Mouse (Mus musculus) intestine, embryonic 16.5 days (tissue): ENCODE data around the gene Prkar2a. TPM values are rescaled to one million over a fixed set of nuclear protein-coding genes. Genes with fewer than 3 reads are reported as not detected.

ENCODE experiments used
- ATAC-seq: fragments of 200-750 bp; cut with Nextera tagmentation; 2 replicates; pipeline ENCODE4 v1.8.0; 2017; ENCODE audit warnings: moderate TSS enrichment, moderate library complexity
- H3K27ac ChIP-seq: fragments of 300-500 bp; sonication (generic); 2 replicates; pipeline ENCODE4 v1.5.1; 2014; ENCODE audit warnings: mild to moderate bottlenecking, low read length
- H3K27me3 ChIP-seq: fragments of 300-500 bp; sonication (generic); replicated peaks from 2 replicates; pipeline ENCODE4 v1.6.1; 2014; ENCODE audit warnings: low read length, control low read depth, mixed read lengths; ENCODE audit not compliant: control insufficient read depth, insufficient read depth
- H3K36me3 ChIP-seq: fragments of 300-500 bp; sonication (generic); 2 replicates; pipeline ENCODE4 v1.6.1; 2014; ENCODE audit warnings: low read length, control low read depth; ENCODE audit not compliant: control insufficient read depth, insufficient read depth
- H3K4me1 ChIP-seq: fragments of 300-500 bp; sonication (generic); 2 replicates; pipeline ENCODE4 v1.6.1; 2014; ENCODE audit warnings: low read length, control low read depth, mixed read lengths; ENCODE audit not compliant: control insufficient read depth, insufficient read depth
- H3K4me2 ChIP-seq: fragments of 300-500 bp; sonication (generic); 2 replicates; pipeline ENCODE4 v1.6.1; 2014; ENCODE audit warnings: low read depth, low read length, control low read depth
- H3K4me3 ChIP-seq: fragments of 300-500 bp; sonication (generic); 2 replicates; pipeline ENCODE4 v1.5.1; 2014; ENCODE audit warnings: mild to moderate bottlenecking, low read length
- H3K9ac ChIP-seq: fragments of 300-500 bp; sonication (generic); 2 replicates; pipeline ENCODE4 v1.6.1; 2014; ENCODE audit warnings: low read depth, low read length
- H3K9me3 ChIP-seq: fragments of 300-500 bp; sonication (generic); 2 replicates; pipeline ENCODE4 v1.6.1; 2016; ENCODE audit warnings: low read length, control low read depth; ENCODE audit not compliant: control insufficient read depth
- WGBS: fragments of 180-500 bp; shearing (Covaris S2); extraction: QIAGEN DNeasy Blood & Tissue Kit; methylation state at CpG from one replicate; pipeline ENCODE4 v1.1.7; 2014; 5-methylcytosine and 5-hydroxymethylcytosine counted together
- polyA plus RNA-seq: library from polyadenylated mRNA; unstranded; fragments of >200 nt; fragmentation: Nextera tagmentation; extraction: Ambion mirVana; gene quantifications from 2 replicates; pipeline ENCODE4 v1.2.1, GENCODE M21; 2015

Prkar2a gene
- polyA plus RNA-seq, 1 experiment from 2014 or later: 32.8 TPM

GRCm38 (mm10) chr9:108708833-108709232 is 19.7 kb downstream of the Prkar2a start:
- Histone ChIP-seq H3K9ac (no peak overlapping the region), H3K4me3 (no peak overlapping the region), H3K4me2 (no peak overlapping the region), H3K27ac (no peak overlapping the region), H3K27me3 (no peaks in the 10 kb centered on the region), H3K9me3 (no peaks in the 10 kb centered on the region), H3K36me3 (no peaks in the 10 kb centered on the region), H3K4me1 (peaks cover 12% of the 10 kb centered on the region)
- no peak for ATAC-seq
- WGBS: 94% methylated on average over 8 of the region's 8 CpGs

GRCm38 (mm10) chr9:108710767-108711166 is 21.7 kb downstream of the Prkar2a start:
- no peaks in the 10 kb centered on the region for H3K36me3 ChIP-seq
- H3K9me3 ChIP-seq: no peaks in the 10 kb centered on the region
- H3K27ac ChIP-seq: no peak overlapping the region
- H3K4me3 ChIP-seq: no peak overlapping the region
- no peak for ATAC-seq
- 74% methylated on average over 7 of the region's 7 CpGs for WGBS
- no peaks in the 10 kb centered on the region for H3K27me3 ChIP-seq
- H3K4me1 ChIP-seq: peaks cover 3% of the 10 kb centered on the region; the same call in 1 of the 2 replicates
- no peak overlapping the region for H3K9ac ChIP-seq
- no peak overlapping the region for H3K4me2 ChIP-seq

GRCm38 (mm10) chr9:108716199-108716598 is 27.1 kb downstream of the Prkar2a start:
- WGBS: 92% methylated on average over 4 of the region's 4 CpGs
- Histone ChIP-seq H3K9me3 (no peaks in the 10 kb centered on the region), H3K27me3 (no peaks in the 10 kb centered on the region), H3K27ac (no peak overlapping the region), H3K4me2 (no peak overlapping the region), H3K9ac (no peak overlapping the region), H3K4me1 (no peaks in the 10 kb centered on the region), H3K36me3 (peaks cover 7% of the 10 kb centered on the region), H3K4me3 (no peak overlapping the region)
- no peak for ATAC-seq

GRCm38 (mm10) chr9:108723751-108724150 is 34.6 kb downstream of the Prkar2a start:
- H3K27me3 ChIP-seq: no peaks in the 10 kb centered on the region
- H3K9ac ChIP-seq: no peak overlapping the region
- H3K9me3 ChIP-seq: no peaks in the 10 kb centered on the region
- WGBS: 71% methylated on average over 2 of the region's 2 CpGs
- ATAC-seq: no peak
- H3K27ac ChIP-seq: no peak overlapping the region
- no peaks in the 10 kb centered on the region for H3K4me1 ChIP-seq
- H3K4me3 ChIP-seq: no peak overlapping the region
- H3K36me3 ChIP-seq: peaks cover under 1% of the 10 kb centered on the region; the same call in 1 of the 2 replicates
- no peak overlapping the region for H3K4me2 ChIP-seq

- Histone ChIP-seq H3K4me3 (no peak overlapping the region), H3K4me1 (no peaks in the 10 kb centered on the region), H3K27me3 (no peaks in the 10 kb centered on the region), H3K4me2 (no peak overlapping the region), H3K36me3 (no peaks in the 10 kb centered on the region), H3K27ac (no peak overlapping the region), H3K9ac (no peak overlapping the region), H3K9me3 (no peaks in the 10 kb centered on the region)
- no peak for ATAC-seq
- WGBS: 91% methylated on average over 5 of the region's 5 CpGs
These were observed 37.0 kb downstream of the Prkar2a start for GRCm38 (mm10) chr9:108726116-108726515.

GRCm38 (mm10) chr9:108729050-108729449 is 39.9 kb downstream of the Prkar2a start:
- Histone ChIP-seq H3K4me3 (no peak overlapping the region), H3K4me1 (no peaks in the 10 kb centered on the region), H3K27ac (no peak overlapping the region), H3K4me2 (no peak overlapping the region), H3K9ac (no peak overlapping the region), H3K9me3 (no peaks in the 10 kb centered on the region), H3K36me3 (peaks cover 2% of the 10 kb centered on the region; the same call in 1 of the 2 replicates), H3K27me3 (no peaks in the 10 kb centered on the region)
- ATAC-seq: no peak

- Histone ChIP-seq H3K27me3 (no peaks in the 10 kb centered on the region), H3K9me3 (no peaks in the 10 kb centered on the region), H3K4me3 (no peak overlapping the region), H3K9ac (no peak overlapping the region), H3K4me1 (no peaks in the 10 kb centered on the region), H3K4me2 (no peak overlapping the region), H3K27ac (no peak overlapping the region), H3K36me3 (peaks cover 5% of the 10 kb centered on the region; the same call in 1 of the 2 replicates)
- no peak for ATAC-seq
These were observed 43.3 kb downstream of the Prkar2a start for GRCm38 (mm10) chr9:108732462-108732861.

- no peak for ATAC-seq
- Histone ChIP-seq H3K9me3 (no peaks in the 10 kb centered on the region), H3K4me3 (no peak overlapping the region), H3K36me3 (peaks cover 5% of the 10 kb centered on the region; the same call in 1 of the 2 replicates), H3K27ac (no peak overlapping the region), H3K9ac (no peak overlapping the region), H3K4me2 (no peak overlapping the region), H3K4me1 (no peaks in the 10 kb centered on the region), H3K27me3 (no peaks in the 10 kb centered on the region)
These were observed 45.5 kb downstream of the Prkar2a start for GRCm38 (mm10) chr9:108734626-108735025.

- Histone ChIP-seq H3K4me2 (no peak overlapping the region), H3K27me3 (no peaks in the 10 kb centered on the region), H3K9me3 (no peaks in the 10 kb centered on the region), H3K4me3 (no peak overlapping the region), H3K4me1 (no peaks in the 10 kb centered on the region), H3K36me3 (peaks cover 13% of the 10 kb centered on the region), H3K9ac (no peak overlapping the region), H3K27ac (no peak overlapping the region; the same call in 1 of the 2 replicates)
- WGBS: 39% methylated on average over 3 of the region's 3 CpGs
- no peak for ATAC-seq
These were observed 50.1 kb downstream of the Prkar2a start for GRCm38 (mm10) chr9:108739239-108739638.

- no peak for ATAC-seq
- H3K27ac ChIP-seq: no peak overlapping the region
- peaks cover 10% of the 10 kb centered on the region for H3K36me3 ChIP-seq
- no peaks in the 10 kb centered on the region for H3K9me3 ChIP-seq
- H3K4me3 ChIP-seq: no peak overlapping the region
- no peaks in the 10 kb centered on the region for H3K4me1 ChIP-seq
- no peak overlapping the region for H3K9ac ChIP-seq
- H3K4me2 ChIP-seq: no peak overlapping the region
- no peaks in the 10 kb centered on the region for H3K27me3 ChIP-seq
- WGBS: 94% methylated on average over 1 of the region's 1 CpGs
These were observed 50.9 kb downstream of the Prkar2a start for GRCm38 (mm10) chr9:108740062-108740461.
